Mouse (Mus musculus) skeletal muscle tissue, postnatal 0 days (tissue): Measurements from ENCODE around the gene Vwa7. TPM values are rescaled to one million over a fixed set of nuclear protein-coding genes. Genes with fewer than 3 reads are reported as not detected.

ENCODE experiments used
- polyA plus RNA-seq: library from polyadenylated mRNA; unstranded; fragments of >200 nt; fragmentation: Nextera tagmentation; extraction: Ambion mirVana; gene quantifications from 2 replicates; pipeline ENCODE4 v1.2.1, GENCODE M21; 2015

Vwa7 gene
- polyA plus RNA-seq, result 0.46 and 0.53 TPM in 2 replicates

GRCm38 (mm10) chr17:35016376-35016775, at the start of gene Vwa7:
TSS of gene Vwa7 (plus strand) at chr17:35016579.

GRCm38 (mm10) chr17:34969822-34970221, 46.6 kb upstream of the Vwa7 start, which contains the start of gene Gm20481:
TSS of gene Gm20481 (plus strand) at chr17:34969912.

GRCm38 (mm10) chr17:34972069-34972749, 44.2 kb upstream of the Vwa7 start, which contains the start of the genes Hspa1a and Hspa1l:
TSS of gene Hspa1a (minus strand) at chr17:34972156.
TSS of gene Hspa1l (plus strand) at chr17:34972703.

GRCm38 (mm10) chr17:34981690-34982180, 34.6 kb upstream of the Vwa7 start, which contains the start of gene Lsm2:
TSS of gene Lsm2 (plus strand) at chr17:34981862.

GRCm38 (mm10) chr17:35000717-35001451, 15.5 kb upstream of the Vwa7 start, which contains the start of gene Vars:
TSS of gene Vars (plus strand) at chr17:35000987.

GRCm38 (mm10) chr17:35027277-35028068, 11.1 kb downstream of the Vwa7 start, which contains the start of gene Sapcd1:
TSS of gene Sapcd1 (minus strand) at chr17:35028016.

GRCm38 (mm10) chr17:35046681-35047455, 30.5 kb downstream of the Vwa7 start, which contains the start of gene Msh5:
TSS of gene Msh5 (minus strand) at chr17:35046745.

GRCm38 (mm10) chr17:35049561-35050016, 33.2 kb downstream of the Vwa7 start, which contains the start of gene Clic1:
TSS of gene Clic1 (plus strand) at chr17:35049966.

GRCm38 (mm10) chr17:35058911-35059892, 42.8 kb downstream of the Vwa7 start, which contains the start of gene Ddah2:
TSS of gene Ddah2 (plus strand) at chr17:35059035.

GRCm38 (mm10) chr17:35064951-35065947, 48.9 kb downstream of the Vwa7 start, which contains the start of gene Ly6g6c:
TSS of gene Ly6g6c (plus strand) at chr17:35065388.

GRCm38 (mm10) chr17:35066084-35066483, 49.7 kb downstream of the Vwa7 start, which contains the start of gene Mpig6b:
TSS of gene Mpig6b (minus strand) at chr17:35066184.

Other genes with a start within 250 kb of the Vwa7 start
- gene Cyp21a1, start 212.0 kb upstream of the Vwa7 start, polyA plus RNA-seq, result not detected in 2 replicates
- gene Stk19, start 179.6 kb upstream of the Vwa7 start, polyA plus RNA-seq, result 11.6 and 15.6 TPM in 2 replicates
- 21.0 and 22.2 TPM in 2 replicates for gene Dxo, start 179.6 kb upstream of the Vwa7 start, polyA plus RNA-seq
- 15.7 and 16.8 TPM in 2 replicates for gene Skiv2l, start 166.4 kb upstream of the Vwa7 start, polyA plus RNA-seq
- gene Nelfe, start 166.2 kb upstream of the Vwa7 start, polyA plus RNA-seq, result 33.1 and 42.1 TPM in 2 replicates
- 4.1 and 6.3 TPM in 2 replicates for gene Cfb, start 154.1 kb upstream of the Vwa7 start, polyA plus RNA-seq
- gene Zbtb12, start 137.1 kb upstream of the Vwa7 start, polyA plus RNA-seq, result 0.87 and 0.99 TPM in 2 replicates
- gene Gm20547, start 134.5 kb upstream of the Vwa7 start, polyA plus RNA-seq, result not detected in 2 replicates
- gene C2, start 118.3 kb upstream of the Vwa7 start, polyA plus RNA-seq, result 5.1 and 9.4 TPM in 2 replicates
- gene Ehmt2, start 118.1 kb upstream of the Vwa7 start, polyA plus RNA-seq, result 26.7 and 27.6 TPM in 2 replicates
- not detected in 2 replicates for gene Slc44a4, start 102.1 kb upstream of the Vwa7 start, polyA plus RNA-seq
- gene Neu1, start 85.3 kb upstream of the Vwa7 start, polyA plus RNA-seq, result 12.8 and 14.9 TPM in 2 replicates
- 0.12 and 0.27 TPM in 2 replicates for gene Hspa1b, start 57.3 kb upstream of the Vwa7 start, polyA plus RNA-seq
- gene Gm20481, start 46.7 kb upstream of the Vwa7 start, polyA plus RNA-seq, result 0.32 TPM in 1 of 2 replicates, not detected in the other
- gene Hspa1a, start 44.4 kb upstream of the Vwa7 start, polyA plus RNA-seq, result 2.5 and 3.8 TPM in 2 replicates
- 2.7 and 2.8 TPM in 2 replicates for gene Hspa1l, start 43.9 kb upstream of the Vwa7 start, polyA plus RNA-seq
- gene Lsm2, start 34.7 kb upstream of the Vwa7 start, polyA plus RNA-seq, result 54.1 and 55.4 TPM in 2 replicates
- gene Vars, start 15.6 kb upstream of the Vwa7 start, polyA plus RNA-seq, result 27.6 and 32.6 TPM in 2 replicates
- gene Sapcd1, start 11.4 kb downstream of the Vwa7 start, polyA plus RNA-seq, result 10.6 and 11.5 TPM in 2 replicates
- gene Msh5, start 30.2 kb downstream of the Vwa7 start, polyA plus RNA-seq, result 2.2 and 3.5 TPM in 2 replicates
- gene Clic1, start 33.4 kb downstream of the Vwa7 start, polyA plus RNA-seq, result 115 and 138 TPM in 2 replicates
- 144 and 157 TPM in 2 replicates for gene Ddah2, start 42.5 kb downstream of the Vwa7 start, polyA plus RNA-seq
- 11.3 TPM in 1 of 2 replicates, not detected in the other for gene Ly6g6c, start 48.8 kb downstream of the Vwa7 start, polyA plus RNA-seq
- gene Mpig6b, start 49.6 kb downstream of the Vwa7 start, polyA plus RNA-seq, result 0.08 and 0.30 TPM in 2 replicates
- 2.1 TPM in 1 of 2 replicates, not detected in the other for gene Ly6g6e, start 60.3 kb downstream of the Vwa7 start, polyA plus RNA-seq
- 0.49 and 1.2 TPM in 2 replicates for gene Ly6g6d, start 61.5 kb downstream of the Vwa7 start, polyA plus RNA-seq
- gene Ly6g6f, start 69.0 kb downstream of the Vwa7 start, polyA plus RNA-seq, result 0.11 and 0.29 TPM in 2 replicates
- gene Abhd16a, start 72.7 kb downstream of the Vwa7 start, polyA plus RNA-seq, result 87.8 and 89.8 TPM in 2 replicates
- 0.38 TPM in 1 of 2 replicates, not detected in the other for gene Ly6g5c, start 91.7 kb downstream of the Vwa7 start, polyA plus RNA-seq
- 0.22 and 0.37 TPM in 2 replicates for gene Ly6g5b, start 98.8 kb downstream of the Vwa7 start, polyA plus RNA-seq
- 8.4 and 9.1 TPM in 2 replicates for gene Gpank1, start 104.9 kb downstream of the Vwa7 start, polyA plus RNA-seq
- 203 and 204 TPM in 2 replicates for gene Csnk2b, start 105.5 kb downstream of the Vwa7 start, polyA plus RNA-seq
- 10.6 and 11.8 TPM in 2 replicates for gene D17H6S53E, start 109.8 kb downstream of the Vwa7 start, polyA plus RNA-seq
- 0.30 and 0.81 TPM in 2 replicates for gene Apom, start 115.5 kb downstream of the Vwa7 start, polyA plus RNA-seq
- gene Bag6, start 118.6 kb downstream of the Vwa7 start, polyA plus RNA-seq, result 39.5 and 42.1 TPM in 2 replicates
- 51.8 and 55.0 TPM in 2 replicates for gene Prrc2a, start 148.3 kb downstream of the Vwa7 start, polyA plus RNA-seq
- 11.0 and 18.3 TPM in 2 replicates for gene Aif1, start 159.5 kb downstream of the Vwa7 start, polyA plus RNA-seq
- 14.2 and 24.5 TPM in 2 replicates for gene Lst1, start 171.9 kb downstream of the Vwa7 start, polyA plus RNA-seq
- gene Ltb, start 177.9 kb downstream of the Vwa7 start, polyA plus RNA-seq, result 1.3 and 2.2 TPM in 2 replicates
- gene Tnf, start 185.4 kb downstream of the Vwa7 start, polyA plus RNA-seq, result 0.49 and 0.74 TPM in 2 replicates
- gene Lta, start 188.8 kb downstream of the Vwa7 start, polyA plus RNA-seq, result 0.12 and 0.24 TPM in 2 replicates
- gene Gm16181, start 204.3 kb downstream of the Vwa7 start, polyA plus RNA-seq, result 0.40 and 0.83 TPM in 2 replicates
- 3.3 and 3.9 TPM in 2 replicates for gene Atp6v1g2, start 217.1 kb downstream of the Vwa7 start, polyA plus RNA-seq
- 8.5 and 8.8 TPM in 2 replicates for gene Nfkbil1, start 219.2 kb downstream of the Vwa7 start, polyA plus RNA-seq
- gene Ddx39b, start 225.2 kb downstream of the Vwa7 start, polyA plus RNA-seq, result 131 and 157 TPM in 2 replicates
- 113 and 180 TPM in 2 replicates for gene H2-D1, start 246.2 kb downstream of the Vwa7 start, polyA plus RNA-seq